Mouse (Mus musculus): ENCODE data around the gene Sesn3.

DNA sequence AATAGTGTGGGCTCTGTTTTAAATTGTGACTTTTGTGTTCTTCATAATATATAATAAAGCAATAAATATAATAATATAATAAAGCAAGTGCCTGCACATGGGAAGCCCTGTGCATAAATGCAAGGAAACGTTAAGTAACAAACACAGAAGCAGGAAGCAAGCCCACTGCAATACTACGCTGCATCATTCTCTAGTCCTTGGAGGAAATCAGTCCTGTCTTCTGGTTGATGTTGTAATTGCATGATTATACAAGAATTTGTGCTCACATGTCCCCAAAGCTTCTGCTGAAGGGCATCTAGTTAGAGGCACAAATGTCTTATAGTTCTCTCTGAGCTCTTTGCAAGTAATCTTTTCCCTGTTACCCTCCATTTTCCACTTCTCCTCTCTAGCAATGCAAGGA, 6.3 kb upstream of the Sesn3 start:
- TF ChIP-seq CTCF (IDR thresholded peaks at IDR 0.05; ENCODE audit: low read depth) (no peak), EP300 (IDR thresholded peaks at IDR 0.05; ENCODE audit: low read depth) (no peak)
